Mouse (Mus musculus) myocyte (in vitro differentiated cells): Measurements from ENCODE around the gene Trpc2.

Source experiments
- CEBPB ChIP-seq: IDR thresholded peaks from 2 replicates; pipeline ENCODE4 v1.6.1; 2011; ENCODE audit warnings: mild to moderate bottlenecking, moderate library complexity; ENCODE audit not compliant: poor library complexity, insufficient read depth, severe bottlenecking
- E2F4 ChIP-seq: IDR thresholded peaks from one replicate; pipeline ENCODE4 v1.6.1; 2011; ENCODE audit warnings: mild to moderate bottlenecking, control low read depth, moderate library complexity; ENCODE audit not compliant: insufficient read depth
- MAX ChIP-seq: IDR thresholded peaks from one replicate; pipeline ENCODE4 v1.6.1; 2011; ENCODE audit warnings: low read depth, mild to moderate bottlenecking, control low read depth
- MYOD1 ChIP-seq, 3 experiments: IDR thresholded peaks; one replicate each; pipeline ENCODE4 v1.6.1; 2011; ENCODE audit warnings: control low read depth in 2 of 3, low read depth in 2 of 3, mild to moderate bottlenecking in 2 of 3, moderate library complexity in 1 of 3; ENCODE audit not compliant: insufficient read length in 2 of 3, control insufficient read depth in 1 of 3
- MYOG ChIP-seq, 3 experiments: IDR thresholded peaks; one replicate each; pipeline ENCODE4 v1.6.1; 2011; ENCODE audit warnings: control low read depth in 2 of 3, low read depth in 2 of 3, mild to moderate bottlenecking in 2 of 3; ENCODE audit not compliant: insufficient read length in 2 of 3, control insufficient read depth in 1 of 3, insufficient read depth in 1 of 3
- POLR2A ChIP-seq: IDR thresholded peaks from one replicate; pipeline ENCODE4 v1.6.1; 2011; ENCODE audit warnings: low read depth, mild to moderate bottlenecking, control low read depth, moderate library complexity; ENCODE audit not compliant: insufficient read length
- POLR2AphosphoS2 ChIP-seq: IDR thresholded peaks from one replicate; pipeline ENCODE4 v1.6.1; 2011; ENCODE audit warnings: low read depth, control low read depth; ENCODE audit not compliant: insufficient read length
- TCF12 ChIP-seq: IDR thresholded peaks from one replicate; pipeline ENCODE4 v1.6.1; 2011; ENCODE audit warnings: mild to moderate bottlenecking, control low read depth; ENCODE audit not compliant: poor library complexity, insufficient read depth, severe bottlenecking
- TCF3 ChIP-seq: IDR thresholded peaks from one replicate; pipeline ENCODE4 v1.6.1; 2011; ENCODE audit warnings: low read depth, control low read depth; ENCODE audit not compliant: insufficient read length
- USF1 ChIP-seq: IDR thresholded peaks from one replicate; pipeline ENCODE4 v1.6.1; 2011; ENCODE audit warnings: low read depth, mild to moderate bottlenecking, control low read depth, moderate library complexity

DNA sequence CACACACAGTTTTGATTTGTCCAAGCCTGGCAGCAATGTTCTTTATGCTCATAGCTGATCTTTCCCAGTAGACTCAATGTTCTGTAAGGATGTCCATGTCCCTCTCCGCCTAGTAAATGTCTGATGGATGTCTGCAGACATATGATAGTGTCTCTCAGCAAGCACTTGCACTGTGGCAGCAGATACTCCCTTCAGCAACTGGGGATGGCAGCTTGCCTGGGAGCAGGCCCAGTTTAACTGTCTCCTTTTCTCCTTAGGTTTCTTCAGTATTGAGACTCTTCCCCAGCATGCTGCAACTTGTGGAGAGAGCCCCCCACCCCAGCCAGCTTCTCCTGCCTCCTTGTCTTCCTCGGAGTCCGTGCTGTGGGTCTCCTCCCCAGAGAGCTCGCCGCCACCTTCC is 1.1 kb upstream of the Trpc2 start:
- no peak for TF ChIP-seq MAX
- no peak for TF ChIP-seq POLR2A
- TF ChIP-seq E2F4, result no peak
- no peak for TF ChIP-seq USF1
- no peak for TF ChIP-seq MYOD1 (IDR thresholded peaks at IDR 0.05; ENCODE audit: control insufficient read depth in 1 of 3, insufficient read length in 2 of 3, low read depth in 2 of 3)
- no peak for TF ChIP-seq POLR2AphosphoS2
- no peak for TF ChIP-seq MYOG (IDR thresholded peaks at IDR 0.05; ENCODE audit: control insufficient read depth in 1 of 3, insufficient read depth in 1 of 3, insufficient read length in 2 of 3, low read depth in 2 of 3)
- no peak for TF ChIP-seq TCF12
- no peak for TF ChIP-seq TCF3
- TF ChIP-seq CEBPB, result no peak
